Mouse (Mus musculus) cortical plate, adult 2 months (tissue): ENCODE results near the gene Vcp. TPM values are rescaled to one million over a fixed set of nuclear protein-coding genes. Genes with fewer than 3 reads are reported as not detected.

Source experiments
- H3K27ac ChIP-seq: fragments of 200-500 bp; 2 replicates; pipeline ENCODE4 v1.5.1; 2012; ENCODE audit warnings: low read length, control low read depth, inconsistent platforms; ENCODE audit not compliant: insufficient read depth
- H3K4me1 ChIP-seq: fragments of 200-500 bp; 2 replicates; pipeline ENCODE4 v1.6.1; 2011; ENCODE audit warnings: low read length; ENCODE audit not compliant: control insufficient read depth, insufficient read depth
- H3K4me3 ChIP-seq: fragments of 200-500 bp; 2 replicates; pipeline ENCODE4 v1.5.1; 2011; ENCODE audit warnings: mild to moderate bottlenecking, low read length, control low read depth; ENCODE audit not compliant: insufficient read depth
- CTCF ChIP-seq: fragments of 200-500 bp; IDR thresholded peaks from 2 replicates; pipeline ENCODE4 v1.5.1; 2011; ENCODE audit warnings: mild to moderate bottlenecking, control low read depth, low read length; ENCODE audit not compliant: insufficient read depth; ENCODE audit errors: extremely low read depth
- POLR2A ChIP-seq: fragments of 200-500 bp; IDR thresholded peaks from 2 replicates; pipeline ENCODE4 v1.6.1; 2011; ENCODE audit warnings: mild to moderate bottlenecking, low read length, control low read depth; ENCODE audit not compliant: insufficient read depth; ENCODE audit errors: extremely low read depth
- polyA plus RNA-seq: library from polyadenylated mRNA; depleted of rRNA; stranded (reverse); fragments of >200 nt; gene quantifications from 2 replicates; pipeline ENCODE4 v1.2.3, GENCODE M21; 2012

Vcp gene
- polyA plus RNA-seq, 1 experiment, result 176 TPM

GRCm38 (mm10) chr4:43030352-43030751, 30.0 kb upstream of the Vcp start:
- no peak overlapping the region for H3K27ac ChIP-seq
- H3K4me1 ChIP-seq, result peaks cover 3% of the 10 kb centered on the region
- H3K4me3 ChIP-seq, result peak overlapping the region; percentile 69
- TF ChIP-seq CTCF (no peak), POLR2A (no peak)

- TF ChIP-seq POLR2A, result no peak
- no peak for TF ChIP-seq CTCF
- Histone ChIP-seq H3K27ac (no peak overlapping the region), H3K4me3 (no peak overlapping the region), H3K4me1 (peaks cover 5% of the 10 kb centered on the region)
Observed at GRCm38 (mm10) chr4:43029749-43030148, 29.4 kb upstream of the Vcp start.

- no peak overlapping the region for H3K4me3 ChIP-seq
- H3K4me1 ChIP-seq, result peaks cover 7% of the 10 kb centered on the region
- TF ChIP-seq POLR2A (no peak), CTCF (no peak)
- H3K27ac ChIP-seq, result no peak overlapping the region
Observed at GRCm38 (mm10) chr4:43029121-43029520, 28.8 kb upstream of the Vcp start.

DNA sequence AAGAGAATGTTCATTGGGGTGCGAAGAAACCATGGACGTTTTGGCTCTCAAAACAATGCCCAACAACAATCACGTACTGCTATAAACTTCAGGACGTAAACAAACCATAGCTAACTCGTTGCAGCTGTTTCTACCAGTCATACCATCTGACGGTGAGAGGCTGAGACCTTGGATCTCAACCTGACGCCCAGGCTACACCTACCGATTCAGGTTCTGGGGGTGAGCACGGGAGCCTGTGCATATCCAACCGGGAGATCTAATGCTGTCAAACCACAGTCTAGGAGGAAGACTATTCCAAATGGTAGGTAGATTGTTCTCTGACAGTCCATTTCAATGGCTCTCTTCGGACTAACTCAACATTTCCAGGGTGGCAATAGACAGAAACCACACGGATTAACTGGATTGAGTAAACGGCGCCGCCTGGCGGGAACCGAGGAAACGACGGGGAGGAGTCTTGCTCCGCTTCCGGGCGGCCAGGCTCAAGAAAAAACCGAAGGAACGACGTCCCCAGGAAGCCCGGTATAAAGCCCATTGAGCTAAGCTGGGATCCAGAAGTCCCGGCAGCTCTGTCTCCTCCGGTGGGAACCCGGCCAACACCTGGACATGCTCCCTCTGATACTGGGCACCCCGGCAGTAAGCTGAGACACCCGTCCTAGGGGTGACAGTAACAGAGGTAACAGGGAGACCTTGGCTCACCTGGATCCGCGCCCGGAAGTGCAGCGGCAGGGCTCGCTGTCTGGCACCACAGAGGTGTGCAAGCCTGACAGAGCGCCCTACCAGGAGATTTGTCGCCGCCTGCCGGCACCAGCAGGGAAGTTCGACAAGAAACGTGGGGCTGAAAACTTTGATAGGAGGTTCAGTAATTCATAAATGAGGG, 25.0 kb upstream of the Vcp start, which contains the start of gene Pigo:
Gene Pigo (minus strand): TSS at position 736 of the 877 bp plus-strand sequence.
- peaks cover 7% of the 10 kb centered on the region for H3K4me1 ChIP-seq
- H3K27ac ChIP-seq, result peak within 1 kb of the TSS; percentile 88
- H3K4me3 ChIP-seq, result peak within 1 kb of the TSS; percentile 66
- peak; percentile 77 for TF ChIP-seq CTCF
- no peak; the same call in 1 of the 2 replicates for TF ChIP-seq POLR2A

GRCm38 (mm10) chr4:43024673-43025072, 24.4 kb upstream of the Vcp start:
- Histone ChIP-seq H3K4me1 (peaks cover 6% of the 10 kb centered on the region; the same call in 1 of the 2 replicates), H3K27ac (no peak overlapping the region), H3K4me3 (peak overlapping the region; percentile 66)
- TF ChIP-seq CTCF (no peak), POLR2A (no peak)

GRCm38 (mm10) chr4:43021341-43021740, 21.0 kb upstream of the Vcp start:
- Histone ChIP-seq H3K4me1 (peaks cover 6% of the 10 kb centered on the region; the same call in 1 of the 2 replicates), H3K4me3 (no peak overlapping the region), H3K27ac (no peak overlapping the region)
- TF ChIP-seq CTCF (no peak), POLR2A (no peak)

DNA sequence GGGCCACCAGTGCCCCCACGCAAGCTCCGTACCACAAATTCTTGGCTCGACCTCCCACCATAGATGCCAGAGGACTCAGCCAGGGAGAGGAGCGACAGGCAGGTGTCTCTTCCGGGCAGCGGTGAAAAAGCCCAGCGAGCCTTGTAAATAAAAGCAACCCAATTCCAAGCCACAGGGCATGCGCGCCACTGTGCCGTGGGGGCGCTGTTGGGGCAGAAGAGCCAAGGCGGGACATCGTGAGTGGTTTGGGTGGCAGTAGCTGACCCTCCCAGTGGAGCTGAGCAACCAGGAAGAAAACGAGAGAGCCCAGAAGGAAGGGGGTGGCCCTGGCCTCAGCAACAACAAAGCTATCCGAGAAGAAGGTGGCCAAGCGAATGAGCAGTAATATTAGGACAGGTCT, 20.6 kb upstream of the Vcp start:
- H3K4me3 ChIP-seq, result no peak overlapping the region
- H3K4me1 ChIP-seq, result peaks cover 6% of the 10 kb centered on the region; the same call in 1 of the 2 replicates
- no peak overlapping the region for H3K27ac ChIP-seq
- no peak for TF ChIP-seq POLR2A
- TF ChIP-seq CTCF, result no peak

- H3K4me1 ChIP-seq, result peaks cover 4% of the 10 kb centered on the region; the same call in 1 of the 2 replicates
- no peak overlapping the region for H3K4me3 ChIP-seq
- TF ChIP-seq POLR2A (no peak), CTCF (no peak)
- H3K27ac ChIP-seq, result no peak overlapping the region
Observed at GRCm38 (mm10) chr4:43019641-43020465, 19.5 kb upstream of the Vcp start.

- TF ChIP-seq POLR2A, result no peak
- TF ChIP-seq CTCF, result no peak
- Histone ChIP-seq H3K4me1 (peaks cover 2% of the 10 kb centered on the region; the same call in 1 of the 2 replicates), H3K27ac (no peak overlapping the region), H3K4me3 (no peak overlapping the region)
Observed at GRCm38 (mm10) chr4:43019176-43019575, 18.9 kb upstream of the Vcp start.

DNA sequence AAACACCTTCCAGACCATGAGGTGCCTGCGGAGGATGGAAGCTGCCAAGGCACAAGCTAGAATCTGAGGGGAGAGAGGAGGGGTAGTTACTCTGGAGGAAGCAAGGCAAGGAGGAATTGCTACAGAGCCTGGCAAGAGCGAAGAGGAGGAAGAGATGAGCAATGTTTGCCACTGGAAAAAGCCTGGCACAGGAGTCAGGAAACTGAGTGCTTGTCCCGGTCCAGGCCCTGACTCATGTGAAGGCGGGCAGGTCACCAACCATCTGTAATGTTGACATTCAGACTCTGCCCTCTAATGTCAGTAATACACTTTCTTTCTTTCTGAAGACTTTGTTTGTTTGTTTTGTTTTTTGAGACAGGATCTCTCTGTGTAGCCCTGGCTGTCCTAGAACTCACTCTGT, 17.8 kb upstream of the Vcp start:
- TF ChIP-seq CTCF (no peak), POLR2A (no peak)
- H3K27ac ChIP-seq, result no peak overlapping the region
- H3K4me1 ChIP-seq, result no peaks in the 10 kb centered on the region
- H3K4me3 ChIP-seq, result no peak overlapping the region
